Mouse (Mus musculus) spleen, adult 2 months (tissue): ENCODE data around the gene Ldlrad3.

Source experiments
- CTCF ChIP-seq: fragments of 200-500 bp; IDR thresholded peaks from 2 replicates; pipeline ENCODE4 v1.5.1; 2011; ENCODE audit warnings: mild to moderate bottlenecking, inconsistent platforms; ENCODE audit not compliant: insufficient read depth, insufficient read length, insufficient replicate concordance; ENCODE audit errors: extremely low read depth
- POLR2A ChIP-seq: fragments of 200-500 bp; IDR thresholded peaks from 2 replicates; pipeline ENCODE4 v1.6.1; 2011; ENCODE audit warnings: low read depth, low read length, inconsistent platforms

DNA sequence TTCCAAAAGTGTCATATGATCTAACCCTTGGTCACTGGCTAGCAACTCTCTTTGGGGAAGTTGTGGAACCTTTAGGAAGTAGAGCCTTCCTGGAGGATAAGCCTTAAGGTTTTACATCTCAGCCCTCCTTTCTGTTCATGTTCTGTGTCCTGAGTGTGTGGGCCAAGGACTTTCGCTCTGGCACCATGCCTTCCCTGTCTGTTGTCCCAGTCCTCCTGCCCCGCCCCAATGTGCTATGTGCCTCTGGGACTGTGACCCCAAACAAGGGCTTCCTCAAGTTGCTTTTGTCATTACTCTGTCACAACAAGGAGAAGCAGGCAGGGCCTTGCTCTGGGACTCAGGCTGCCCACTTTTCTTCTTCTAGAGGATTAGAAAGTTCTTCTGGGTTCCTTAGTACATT lies 42.9 kb upstream of the Ldlrad3 start:
- TF ChIP-seq POLR2A (no peak), CTCF (no peak)
